Mouse (Mus musculus) liver, embryonic 13.5 days (tissue): ENCODE data around the gene Kcne1. TPM values are rescaled to one million over a fixed set of nuclear protein-coding genes. Genes with fewer than 3 reads are reported as not detected.

Source experiments
- ATAC-seq: fragments of 200-750 bp; cut with Nextera tagmentation; 2 replicates; pipeline ENCODE4 v1.8.0; 2017; ENCODE audit warnings: low read depth, mild to moderate bottlenecking, moderate number of reproducible peaks, moderate library complexity
- DNase-seq: peaks from one replicate; pipeline ENCODE4 v3.0.0; 2022
- H3K27ac ChIP-seq: fragments of 300-500 bp; sonication (generic); 2 replicates; pipeline ENCODE4 v1.5.1; 2015; ENCODE audit warnings: moderate library complexity, mild to moderate bottlenecking, inconsistent platforms
- H3K27me3 ChIP-seq: fragments of 300-500 bp; sonication (generic); 2 replicates; pipeline ENCODE4 v1.6.1; 2015; ENCODE audit warnings: mild to moderate bottlenecking, inconsistent platforms
- H3K36me3 ChIP-seq: fragments of 300-500 bp; sonication (generic); 2 replicates; pipeline ENCODE4 v1.6.1; 2015; ENCODE audit warnings: mild to moderate bottlenecking, inconsistent platforms
- H3K4me1 ChIP-seq: fragments of 300-500 bp; sonication (generic); replicated peaks from 2 replicates; pipeline ENCODE4 v1.6.1; 2015; ENCODE audit warnings: inconsistent platforms
- H3K4me2 ChIP-seq: fragments of 300-500 bp; sonication (generic); 2 replicates; pipeline ENCODE4 v1.6.1; 2015; ENCODE audit warnings: inconsistent platforms, mild to moderate bottlenecking, moderate library complexity
- H3K4me3 ChIP-seq: fragments of 300-500 bp; sonication (generic); replicated peaks from 2 replicates; pipeline ENCODE4 v1.5.1; 2015; ENCODE audit warnings: mild to moderate bottlenecking, inconsistent platforms
- H3K9ac ChIP-seq: fragments of 300-500 bp; sonication (generic); 2 replicates; pipeline ENCODE4 v1.6.1; 2015; ENCODE audit warnings: mild to moderate bottlenecking, inconsistent platforms
- H3K9me3 ChIP-seq: fragments of 300-500 bp; sonication (generic); replicated peaks from 2 replicates; pipeline ENCODE4 v1.6.1; 2016; ENCODE audit warnings: inconsistent platforms
- WGBS: fragments of 180-500 bp; shearing (Covaris S2); methylation state at CpG from one replicate; pipeline ENCODE4 v1.1.7; 2015; ENCODE audit not compliant: insufficient replicate concordance; 5-methylcytosine and 5-hydroxymethylcytosine counted together
- polyA plus RNA-seq: library from polyadenylated mRNA; unstranded; fragments of >200 nt; fragmentation: Nextera tagmentation; extraction: Ambion mirVana; gene quantifications from 2 replicates; pipeline ENCODE4 v1.2.1, GENCODE M21; 2015

Gene Kcne1
- polyA plus RNA-seq, 1 experiment from 2014 or later: 0.17 TPM

DNA sequence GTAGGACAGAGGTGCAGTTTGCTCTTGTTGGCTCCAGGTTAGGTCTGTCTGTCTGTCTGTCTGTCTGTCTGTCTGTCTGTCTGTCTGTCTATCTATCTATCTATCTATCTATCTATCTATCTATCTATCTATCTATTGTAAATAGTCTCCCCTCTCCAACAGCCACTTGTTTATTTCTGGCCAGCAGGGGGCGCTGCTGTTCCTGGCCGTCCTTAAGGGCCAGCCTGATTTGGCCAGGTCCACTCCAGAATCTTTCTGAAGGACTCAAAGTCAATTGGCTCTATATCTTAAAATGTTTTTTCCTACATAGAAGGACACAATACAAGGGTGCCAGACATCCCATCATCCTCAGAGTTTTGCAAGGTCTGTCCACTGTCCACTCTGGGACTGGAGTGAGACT lies 25.8 kb upstream of the Kcne1 start:
- H3K9ac ChIP-seq: no peak overlapping the region
- H3K27me3 ChIP-seq: peaks cover 13% of the 10 kb centered on the region; the same call in 1 of the 2 replicates
- WGBS: 2% methylated on average over 2 of the region's 2 CpGs
- H3K4me2 ChIP-seq: no peak overlapping the region
- ATAC-seq: no peak
- H3K4me1 ChIP-seq: no peaks in the 10 kb centered on the region
- H3K36me3 ChIP-seq: no peaks in the 10 kb centered on the region
- H3K27ac ChIP-seq: no peak overlapping the region
- DNase-seq: peak; percentile 46
- no peaks in the 10 kb centered on the region for H3K9me3 ChIP-seq
- no peak overlapping the region for H3K4me3 ChIP-seq

DNA sequence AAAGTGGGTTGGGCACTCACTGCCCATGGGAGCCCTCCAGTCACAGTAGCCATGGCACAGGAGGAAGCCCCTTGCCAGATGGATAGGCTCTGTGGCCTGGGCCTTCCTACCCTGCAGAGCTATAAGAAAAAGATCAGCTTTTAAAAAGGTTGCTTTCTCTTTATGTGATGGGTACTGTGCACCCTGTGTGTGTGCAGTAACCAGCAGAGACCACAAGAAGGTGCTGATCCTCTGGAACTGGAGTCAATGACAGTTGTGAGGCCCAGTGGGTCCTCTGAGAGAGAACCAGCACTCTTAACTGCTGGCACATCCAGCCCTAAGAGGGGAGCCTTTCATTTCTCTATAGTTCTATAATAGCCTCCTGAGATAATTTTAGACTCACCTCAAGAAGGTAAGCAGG lies 24.1 kb upstream of the Kcne1 start:
- Histone ChIP-seq H3K9me3 (no peaks in the 10 kb centered on the region), H3K36me3 (no peaks in the 10 kb centered on the region), H3K4me2 (no peak overlapping the region), H3K27ac (no peak overlapping the region), H3K9ac (no peak overlapping the region), H3K27me3 (peaks cover 13% of the 10 kb centered on the region; the same call in 1 of the 2 replicates), H3K4me3 (no peak overlapping the region), H3K4me1 (no peaks in the 10 kb centered on the region)
- ATAC-seq (no peak), DNase-seq (no peak)

DNA sequence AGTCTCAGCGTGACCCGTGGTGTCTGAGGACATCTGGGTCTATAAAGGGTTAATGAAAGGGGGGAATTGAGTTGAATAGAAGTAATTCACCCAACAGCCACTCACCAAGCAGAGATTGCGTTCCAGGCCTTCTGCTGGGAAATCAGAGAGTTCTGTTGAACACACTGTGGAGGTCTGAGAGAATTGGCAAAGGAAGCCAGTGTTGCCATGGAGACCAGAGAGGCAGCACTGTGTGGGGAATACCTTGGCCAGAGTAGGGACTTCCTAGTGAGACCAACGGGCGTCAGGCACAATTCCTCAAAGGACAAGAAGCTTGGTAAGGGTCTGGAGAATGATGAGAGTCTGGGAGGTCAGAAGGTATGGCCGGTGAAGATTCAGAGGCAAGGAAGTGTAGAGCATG lies 23.2 kb upstream of the Kcne1 start:
- H3K9ac ChIP-seq: no peak overlapping the region
- no peak for DNase-seq
- 0 out of 2 replicates have a peak, but pooled peaks cover 3% of the 10 kb centered on the region for H3K4me1 ChIP-seq
- H3K27me3 ChIP-seq: 0 out of 2 replicates have a peak, but pooled peaks cover 7% of the 10 kb centered on the region
- no peak overlapping the region for H3K4me3 ChIP-seq
- no peak overlapping the region for H3K4me2 ChIP-seq
- H3K36me3 ChIP-seq: no peaks in the 10 kb centered on the region
- no peak overlapping the region for H3K27ac ChIP-seq
- H3K9me3 ChIP-seq: no peaks in the 10 kb centered on the region
- no peak for ATAC-seq
- WGBS: 57% methylated on average over 6 of the region's 6 CpGs

DNA sequence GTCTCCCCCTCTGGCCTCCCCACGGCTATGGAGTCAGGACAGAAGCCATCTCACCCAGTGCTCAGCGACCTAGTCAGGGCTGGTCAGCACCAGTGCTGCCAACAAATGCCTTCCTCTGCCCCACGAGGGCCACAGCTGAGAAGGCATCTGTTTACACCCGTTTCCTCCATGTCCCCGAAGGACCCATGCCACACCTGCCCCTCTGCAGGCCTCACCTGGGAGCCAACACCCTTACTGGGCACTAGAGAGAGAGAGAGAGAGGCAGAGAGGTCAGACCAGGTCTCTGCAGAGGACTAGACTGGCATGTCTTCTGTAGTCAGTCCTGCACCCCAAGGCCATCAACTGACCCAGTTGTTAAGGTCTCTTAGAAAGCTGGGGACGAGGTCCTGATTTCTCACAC lies 21.8 kb upstream of the Kcne1 start:
- Histone ChIP-seq H3K9me3 (no peaks in the 10 kb centered on the region), H3K4me3 (no peak overlapping the region), H3K27ac (no peak overlapping the region), H3K36me3 (no peaks in the 10 kb centered on the region), H3K4me1 (0 out of 2 replicates have a peak, but pooled peaks cover 3% of the 10 kb centered on the region), H3K9ac (no peak overlapping the region), H3K4me2 (no peak overlapping the region), H3K27me3 (0 out of 2 replicates have a peak, but pooled peaks cover 4% of the 10 kb centered on the region)
- DNase-seq (no peak), ATAC-seq (no peak)
- WGBS: 49% methylated on average over 6 of the region's 6 CpGs

DNA sequence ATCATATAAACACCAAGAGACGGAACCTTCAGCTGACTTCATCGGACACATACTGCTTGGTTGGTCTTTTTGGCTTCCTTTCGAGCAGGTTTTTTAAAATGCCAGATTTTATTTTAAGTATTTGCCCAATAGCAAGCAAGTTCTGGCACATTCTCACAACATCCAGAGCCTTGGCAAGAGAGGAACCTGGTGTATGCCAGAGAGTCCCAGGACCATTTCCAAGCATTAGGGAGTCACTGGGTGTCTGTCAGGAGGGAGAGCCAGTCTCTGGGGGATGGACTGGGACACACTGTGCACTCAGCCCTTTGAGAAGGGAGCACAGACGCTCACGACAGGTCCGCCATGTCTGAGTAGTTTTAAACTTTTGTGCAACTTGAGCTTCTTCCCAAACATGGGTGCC lies 17.7 kb upstream of the Kcne1 start:
- no peak for DNase-seq
- 79% methylated on average over 6 of the region's 6 CpGs for WGBS
- ATAC-seq: no peak

DNA sequence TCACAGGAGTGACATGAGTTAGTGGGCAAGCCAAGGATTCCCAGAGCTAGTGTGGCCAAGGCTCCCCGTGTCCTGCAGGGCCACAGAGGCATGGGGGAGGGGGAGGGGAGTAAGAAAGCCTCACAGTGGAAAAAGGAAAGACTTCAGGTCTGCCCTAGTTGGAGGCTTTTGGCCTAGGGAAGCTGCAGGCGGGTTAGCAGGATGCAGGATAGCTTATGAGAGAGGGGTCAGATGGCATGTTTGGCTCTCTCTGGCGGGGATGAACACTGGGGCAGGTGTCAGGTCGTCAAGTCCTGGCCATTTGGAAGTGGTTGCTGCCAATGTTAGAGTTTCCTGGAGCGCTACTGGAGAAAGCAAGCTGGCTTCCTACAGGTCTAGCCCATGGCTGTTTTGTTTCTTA lies 12.4 kb upstream of the Kcne1 start:
- Histone ChIP-seq H3K4me2 (no peak overlapping the region), H3K27me3 (peaks cover 10% of the 10 kb centered on the region; the same call in 1 of the 2 replicates), H3K27ac (no peak overlapping the region), H3K9me3 (no peaks in the 10 kb centered on the region), H3K4me3 (no peak overlapping the region), H3K4me1 (peaks cover 26% of the 10 kb centered on the region), H3K36me3 (no peaks in the 10 kb centered on the region), H3K9ac (no peak overlapping the region)
- ATAC-seq (no peak), DNase-seq (no peak)
- WGBS: 40% methylated on average over 5 of the region's 5 CpGs

More for the DNA sequence above, 17.7 kb upstream of the Kcne1 start:
- no peak overlapping the region for H3K4me3 ChIP-seq
- H3K27ac ChIP-seq: no peak overlapping the region
- H3K4me1 ChIP-seq: 0 out of 2 replicates have a peak, but pooled peaks cover 3% of the 10 kb centered on the region
- no peaks in the 10 kb centered on the region for H3K36me3 ChIP-seq
- no peak overlapping the region for H3K9ac ChIP-seq
- H3K27me3 ChIP-seq: peaks cover 7% of the 10 kb centered on the region; the same call in 1 of the 2 replicates
- H3K9me3 ChIP-seq: no peaks in the 10 kb centered on the region
- H3K4me2 ChIP-seq: no peak overlapping the region

DNA sequence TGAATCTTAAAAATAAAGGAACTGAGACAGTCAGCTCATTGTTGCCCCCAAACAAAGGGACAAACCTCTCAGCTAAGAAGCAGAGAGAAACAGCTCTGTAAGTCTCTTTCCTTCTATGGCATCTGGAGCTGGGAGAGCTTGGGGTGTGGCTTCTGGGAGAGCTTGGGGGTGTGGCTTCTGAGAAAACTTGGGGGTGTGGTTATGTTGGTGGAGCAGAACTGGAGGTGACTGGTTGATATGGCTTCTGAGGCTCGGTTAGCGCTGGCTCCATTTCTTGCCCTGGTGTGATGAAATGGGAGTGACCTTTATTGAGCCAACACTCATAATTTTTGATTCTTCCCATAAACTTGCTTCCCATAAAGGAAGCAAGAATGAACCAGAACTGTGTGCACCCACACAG lies 10.0 kb upstream of the Kcne1 start:
- ATAC-seq (peak; percentile 97), DNase-seq (peak; percentile 84)
- peak overlapping the region; percentile 37 for H3K4me2 ChIP-seq

DNA sequence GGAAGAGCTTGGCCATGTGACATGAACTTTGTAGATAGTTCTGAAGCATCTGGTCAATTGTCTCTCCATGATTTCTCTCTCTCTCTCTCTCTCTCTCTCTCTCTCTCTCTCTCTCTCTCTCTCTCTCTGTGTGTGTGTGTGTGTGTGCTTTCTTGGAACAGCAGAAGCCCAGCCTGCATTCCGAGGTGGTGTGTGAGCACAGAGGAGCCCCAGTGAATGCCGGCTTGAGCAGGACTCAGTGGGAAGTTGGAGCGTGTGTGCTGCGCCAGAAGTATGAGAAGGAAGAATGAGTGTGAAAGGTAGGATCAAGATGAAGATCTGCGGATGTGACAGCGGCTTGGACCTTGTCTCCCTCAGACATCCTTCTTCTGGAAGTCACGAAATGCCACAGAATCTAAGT lies 6.2 kb upstream of the Kcne1 start:
- Histone ChIP-seq H3K4me2 (no peak overlapping the region), H3K27ac (no peak overlapping the region), H3K4me3 (no peak overlapping the region), H3K27me3 (peaks cover 7% of the 10 kb centered on the region; the same call in 1 of the 2 replicates), H3K4me1 (peaks cover 23% of the 10 kb centered on the region), H3K9me3 (no peaks in the 10 kb centered on the region), H3K36me3 (no peaks in the 10 kb centered on the region), H3K9ac (no peak overlapping the region)
- ATAC-seq (no peak), DNase-seq (no peak)
- WGBS: 60% methylated on average over 7 of the region's 7 CpGs

More for the DNA sequence above, 10.0 kb upstream of the Kcne1 start:
- Histone ChIP-seq H3K9ac (0 out of 2 replicates have a peak overlapping the region, but pooled peaks have one; percentile 26), H3K27ac (no peak overlapping the region; the same call in 1 of the 2 replicates), H3K4me1 (peaks cover 26% of the 10 kb centered on the region), H3K4me3 (no peak overlapping the region), H3K9me3 (no peaks in the 10 kb centered on the region), H3K27me3 (peaks cover 10% of the 10 kb centered on the region; the same call in 1 of the 2 replicates), H3K36me3 (no peaks in the 10 kb centered on the region)
- 17% methylated on average over 2 of the region's 2 CpGs for WGBS

DNA sequence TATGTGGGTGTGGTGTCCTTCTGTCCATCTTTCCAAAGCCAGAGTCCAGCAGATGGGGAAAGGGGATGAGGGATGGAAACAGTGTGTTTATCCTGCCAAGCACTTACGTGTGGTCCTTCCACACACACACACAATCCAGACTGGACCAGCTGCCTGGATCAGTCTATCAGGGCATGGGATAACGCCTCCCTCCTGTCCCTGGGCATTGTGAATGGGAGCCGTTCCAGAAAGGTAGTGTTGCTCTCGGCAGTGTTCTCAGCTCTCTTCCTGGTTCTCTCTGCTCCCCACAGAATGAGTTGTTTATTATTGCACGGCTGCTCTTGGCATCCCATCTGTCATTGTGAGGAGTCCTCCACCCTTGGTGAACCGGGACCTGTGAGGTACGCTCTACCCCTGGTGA lies 1.4 kb upstream of the Kcne1 start:
- 61% methylated on average over 7 of the region's 7 CpGs for WGBS
- DNase-seq (no peak), ATAC-seq (no peak)
- peaks cover 20% of the 10 kb centered on the region; the same call in 1 of the 2 replicates for H3K27me3 ChIP-seq
- H3K4me3 ChIP-seq: no peak overlapping the region
- peaks cover 11% of the 10 kb centered on the region for H3K4me1 ChIP-seq
- H3K27ac ChIP-seq: no peak overlapping the region
- no peaks in the 10 kb centered on the region for H3K9me3 ChIP-seq
- H3K36me3 ChIP-seq: no peaks in the 10 kb centered on the region
- H3K9ac ChIP-seq: no peak overlapping the region
- H3K4me2 ChIP-seq: no peak overlapping the region

DNA sequence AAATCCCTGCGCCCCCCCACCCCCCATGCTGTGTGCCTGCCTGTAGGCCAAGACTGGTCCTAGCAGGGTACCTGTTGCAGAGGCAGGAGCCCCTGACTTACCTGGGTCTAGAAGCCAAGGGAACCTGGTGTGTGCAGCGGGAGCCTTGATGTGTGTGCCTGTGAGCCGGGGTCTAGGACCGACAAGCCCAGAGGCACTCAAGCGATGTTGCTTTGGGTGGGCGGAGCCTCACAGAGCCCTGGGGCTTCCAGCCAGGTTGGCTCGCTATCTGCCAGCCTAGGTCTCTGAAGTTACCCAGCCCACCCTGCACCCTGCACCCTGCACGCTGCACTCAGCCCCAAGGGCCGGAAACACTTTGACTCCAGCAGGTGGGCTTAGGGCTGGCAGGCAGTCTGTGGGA lies 534 bp downstream of the Kcne1 start:
- no peak overlapping the region for H3K4me2 ChIP-seq
- no peak overlapping the region for H3K27ac ChIP-seq
- H3K4me3 ChIP-seq: no peak overlapping the region
- H3K9me3 ChIP-seq: no peaks in the 10 kb centered on the region
- WGBS: 35% methylated on average over 9 of the region's 9 CpGs
- ATAC-seq (no peak), DNase-seq (no peak)
- no peaks in the 10 kb centered on the region for H3K36me3 ChIP-seq
- peaks cover 20% of the 10 kb centered on the region; the same call in 1 of the 2 replicates for H3K27me3 ChIP-seq
- no peak overlapping the region for H3K9ac ChIP-seq
- H3K4me1 ChIP-seq: peaks cover 19% of the 10 kb centered on the region

DNA sequence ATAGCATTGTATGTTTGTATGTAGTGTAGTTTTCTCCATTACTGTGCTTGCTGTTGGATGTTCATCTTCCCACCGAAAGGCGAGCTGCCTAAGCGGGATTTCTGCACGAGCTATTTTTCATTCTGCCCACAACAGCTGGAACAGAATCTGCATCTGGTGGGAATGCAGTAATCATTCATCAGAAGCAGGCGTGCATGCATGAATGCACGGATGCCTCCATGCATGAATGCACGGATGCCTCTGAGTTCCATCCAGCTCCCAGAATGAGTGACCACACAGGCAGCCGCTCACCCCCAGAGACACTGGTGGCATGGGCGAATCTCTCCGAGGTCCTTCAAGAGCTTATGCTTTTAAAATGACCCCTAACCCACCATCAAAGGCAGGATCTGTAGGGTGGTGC lies 1.7 kb downstream of the Kcne1 start:
- Histone ChIP-seq H3K27ac (no peak overlapping the region), H3K9me3 (no peaks in the 10 kb centered on the region), H3K4me2 (no peak overlapping the region), H3K27me3 (peaks cover 19% of the 10 kb centered on the region; the same call in 1 of the 2 replicates), H3K36me3 (no peaks in the 10 kb centered on the region), H3K4me1 (peaks cover 19% of the 10 kb centered on the region), H3K9ac (no peak overlapping the region), H3K4me3 (no peak overlapping the region)
- WGBS: 71% methylated on average over 10 of the region's 10 CpGs
- ATAC-seq (no peak), DNase-seq (no peak)

DNA sequence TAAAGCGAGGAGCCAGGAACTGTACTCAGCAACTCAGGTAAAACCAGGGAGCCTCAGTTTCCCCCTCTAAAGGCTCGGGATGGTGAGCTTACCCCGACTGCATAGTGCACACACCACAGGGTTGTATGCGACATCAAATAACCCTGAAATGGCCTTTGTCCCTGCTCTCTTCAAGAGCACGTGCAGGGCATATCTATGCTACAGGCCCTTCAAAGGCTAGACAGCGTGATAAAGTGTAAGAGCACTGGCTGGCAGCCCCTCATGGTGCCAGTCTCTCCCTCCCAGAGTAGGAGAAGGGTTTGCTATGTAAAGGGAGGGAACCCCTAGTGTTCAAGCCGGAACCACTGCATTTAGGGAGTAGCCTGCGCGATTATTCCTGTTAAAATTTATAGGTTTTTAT lies 2.2 kb downstream of the Kcne1 start:
- no peak overlapping the region for H3K4me3 ChIP-seq
- no peak overlapping the region for H3K4me2 ChIP-seq
- peaks cover 14% of the 10 kb centered on the region; the same call in 1 of the 2 replicates for H3K27me3 ChIP-seq
- ATAC-seq (no peak), DNase-seq (no peak)
- no peak overlapping the region for H3K9ac ChIP-seq
- whole genome bisulfite sequencing: 74% methylated on average over 9 of the region's 9 CpGs
- H3K4me1 ChIP-seq: peaks cover 19% of the 10 kb centered on the region
- no peak overlapping the region for H3K27ac ChIP-seq
- H3K9me3 ChIP-seq: no peaks in the 10 kb centered on the region
- H3K36me3 ChIP-seq: no peaks in the 10 kb centered on the region
